Mouse (Mus musculus): ENCODE data around the gene Nhlh2.

DNA sequence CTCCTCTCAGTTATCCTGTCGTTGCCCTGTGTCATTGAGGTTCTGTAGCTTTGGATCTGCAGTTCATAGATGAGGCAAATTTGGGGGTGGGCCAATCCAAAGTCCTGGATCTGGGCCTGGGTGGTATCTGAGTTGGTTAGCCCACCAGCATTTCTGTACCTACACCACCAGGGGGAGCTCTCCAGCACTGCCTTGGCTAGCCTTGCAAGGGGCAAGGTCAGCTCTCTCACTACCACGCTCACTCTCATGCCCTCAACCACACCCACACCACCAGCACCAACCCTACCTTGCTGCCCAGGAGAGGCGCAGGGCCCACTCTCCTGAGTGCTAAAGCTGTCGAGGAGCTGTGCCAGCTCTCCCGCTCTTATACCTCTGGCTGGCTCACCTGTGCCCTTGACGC is 18.0 kb downstream of the Nhlh2 start:
- no peak for TF ChIP-seq UBTF (IDR thresholded peaks at IDR 0.05; ENCODE audit: borderline replicate concordance, insufficient read depth, low read depth, low read length)
- no peak for TF ChIP-seq TAL1 (IDR thresholded peaks at IDR 0.05; ENCODE audit: low read length)
- peak; percentile 44 to 64 (median 56) for TF ChIP-seq CTCF (IDR thresholded peaks at IDR 0.05 in 2 of 3, conservative IDR thresholded peaks at IDR 0.05 in 1 of 3; ENCODE audit: control insufficient read depth in 1 of 3, insufficient read depth in 1 of 3, low read depth in 2 of 3, low read length in 3 of 3, poor library complexity in 1 of 3, severe bottlenecking in 1 of 3)
- TF ChIP-seq SMC3 (IDR thresholded peaks at IDR 0.05; ENCODE audit: low read depth, low read length), result peak; percentile 53
- no peak for TF ChIP-seq GATA1 (IDR thresholded peaks at IDR 0.05; ENCODE audit: low read depth, low read length)
- no peak for TF ChIP-seq TCF12 (IDR thresholded peaks at IDR 0.05; ENCODE audit: low read depth, low read length)
- no peak for TF ChIP-seq EP300 (IDR thresholded peaks at IDR 0.05; ENCODE audit: low read depth in 1 of 2, low read length in 2 of 2)
- no peak for TF ChIP-seq ELF1 (IDR thresholded peaks at IDR 0.05; ENCODE audit: low read depth, low read length)
- peak; percentile 22 for TF ChIP-seq RAD21 (IDR thresholded peaks at IDR 0.05; ENCODE audit: low read depth, low read length)
- no peak for TF ChIP-seq CHD1 (IDR thresholded peaks at IDR 0.05; ENCODE audit: low read depth, low read length)
- no peak for TF ChIP-seq USF1 (IDR thresholded peaks at IDR 0.05; ENCODE audit: low read depth, low read length)
- no peak for TF ChIP-seq MXI1 (IDR thresholded peaks at IDR 0.05; ENCODE audit: low read depth, low read length)
- no peak for TF ChIP-seq MAX (IDR thresholded peaks at IDR 0.05; ENCODE audit: low read length)

Data from MEL (cell line).